Comparison of ENCODE assay signal across 22 mouse cellular contexts in the genomic region with DNA sequence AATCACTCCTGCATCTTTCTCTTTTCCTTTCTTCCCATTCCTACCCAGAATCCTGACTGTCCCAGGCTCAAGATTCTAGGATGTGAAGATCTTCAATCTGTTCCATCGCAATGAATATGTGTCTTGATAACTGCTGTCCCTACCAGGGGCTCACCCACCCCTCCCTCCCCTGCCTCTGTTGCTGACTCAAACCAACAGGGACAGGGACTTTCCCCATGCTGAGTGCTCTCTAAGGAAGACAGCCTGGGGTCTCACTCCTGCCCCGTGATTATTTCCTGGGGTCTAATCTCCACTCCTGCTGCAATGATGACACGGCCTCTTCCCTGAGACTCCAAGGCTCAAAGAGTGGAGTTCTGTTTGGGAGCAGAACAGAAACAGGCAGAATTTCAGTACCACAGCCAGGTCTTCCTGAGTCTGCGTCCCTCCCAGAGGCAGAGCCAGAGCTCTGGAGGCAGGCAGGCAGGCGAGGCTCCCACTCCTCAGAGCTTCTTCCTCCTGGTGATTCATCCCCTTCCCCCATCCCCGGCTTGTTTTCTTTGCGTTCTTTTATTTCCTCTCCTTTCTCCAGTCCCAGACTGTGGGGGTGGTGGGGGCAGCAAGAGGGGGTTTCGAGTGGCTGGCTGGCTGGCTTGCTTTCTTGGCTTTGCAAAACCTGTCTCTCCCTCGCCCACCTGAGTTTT. TPM values are rescaled to one million over a fixed set of nuclear protein-coding genes. Genes with fewer than 3 reads are reported as not detected.
A peak's percentile ranks its signal among the peaks of the same experiment; 100 is the strongest.
DNase-seq lines count a peak whose midpoint lies in the region; ATAC-seq lines count a peak whose summit lies in the region.
"Had no signal": no experiment of that assay in that cellular context is flagged by ENCODE, and none has a peak within 500 bp of the region (broad histone marks: within the 10 kb centered on the region; RNA-seq: fewer than 3 reads in every experiment).

No protein-coding gene starts in this region.

- no peaks in the 10 kb centered on the region for H3K36me3 ChIP-seq in hindbrain, embryonic 10.5 days
- H3K36me3 ChIP-seq in hindbrain, embryonic 12.5 days: no peaks in the 10 kb centered on the region
- H3K36me3 ChIP-seq in embryonic facial prominence, embryonic 13.5 days: no peaks in the 10 kb centered on the region
- H3K36me3 ChIP-seq: embryonic facial prominence, embryonic 15.5 days; midbrain, embryonic 13.5 days had no signal

- no peaks in the 10 kb centered on the region for H3K9me3 ChIP-seq in hindbrain, embryonic 10.5 days
- H3K9me3 ChIP-seq in hindbrain, embryonic 12.5 days (replicated peaks): no peaks in the 10 kb centered on the region
- H3K9me3 ChIP-seq in embryonic facial prominence, embryonic 13.5 days: no peaks in the 10 kb centered on the region
- H3K9me3 ChIP-seq: embryonic facial prominence, embryonic 15.5 days; forebrain, embryonic 13.5 days; midbrain, embryonic 13.5 days had no signal

- peaks cover 23% of the 10 kb centered on the region for H3K27me3 ChIP-seq in hindbrain, embryonic 10.5 days (ENCODE audit: insufficient read depth, poor library complexity, severe bottlenecking)
- no peaks in the 10 kb centered on the region for H3K27me3 ChIP-seq in hindbrain, embryonic 12.5 days
- H3K27me3 ChIP-seq in embryonic facial prominence, embryonic 13.5 days: 0 out of 2 replicates have a peak, but pooled peaks cover 7% of the 10 kb centered on the region
- H3K27me3 ChIP-seq: embryonic facial prominence, embryonic 15.5 days; forebrain, embryonic 13.5 days had no signal

- no peak overlapping the region for H3K9ac ChIP-seq in hindbrain, embryonic 12.5 days
- H3K9ac ChIP-seq in embryonic facial prominence, embryonic 13.5 days: 0 out of 2 replicates have a peak overlapping the region, but pooled peaks have one; percentile 32
- H3K9ac ChIP-seq: embryonic facial prominence, embryonic 15.5 days; forebrain, embryonic 13.5 days; midbrain, embryonic 13.5 days had no signal

- 0 out of 2 replicates have a peak overlapping the region, but pooled peaks have one; percentile 29 for H3K27ac ChIP-seq in hindbrain, embryonic 10.5 days
- no peak overlapping the region for H3K27ac ChIP-seq in hindbrain, embryonic 12.5 days
- no peak overlapping the region for H3K27ac ChIP-seq in embryonic facial prominence, embryonic 13.5 days
- H3K27ac ChIP-seq: embryonic facial prominence, embryonic 15.5 days; forebrain, embryonic 13.5 days; gastrocnemius, adult 2 months; midbrain, embryonic 13.5 days; stomach, postnatal 0 days had no signal

- H3K4me3 ChIP-seq in hindbrain, embryonic 10.5 days: no peak overlapping the region
- no peak overlapping the region for H3K4me3 ChIP-seq in hindbrain, embryonic 12.5 days
- no peak overlapping the region for H3K4me3 ChIP-seq in embryonic facial prominence, embryonic 13.5 days
- H3K4me3 ChIP-seq: embryonic facial prominence, embryonic 15.5 days; forebrain, embryonic 13.5 days; gastrocnemius, adult 2 months; midbrain, embryonic 13.5 days had no signal

- no peak overlapping the region for H3K4me2 ChIP-seq in hindbrain, embryonic 12.5 days (replicated peaks)
- no peak overlapping the region for H3K4me2 ChIP-seq in embryonic facial prominence, embryonic 13.5 days
- H3K4me2 ChIP-seq: embryonic facial prominence, embryonic 15.5 days; forebrain, embryonic 13.5 days; midbrain, embryonic 13.5 days had no signal

- no peak for ATAC-seq in hindbrain, embryonic 12.5 days (ENCODE audit: low FRiP score)
- ATAC-seq in embryonic facial prominence, embryonic 13.5 days (ENCODE audit: insufficient number of reproducible peaks, insufficient read depth, low FRiP score, low TSS enrichment, low read depth): no peak
- ATAC-seq: forebrain, embryonic 13.5 days; midbrain, embryonic 13.5 days had no signal

- H3K4me1 ChIP-seq in hindbrain, embryonic 10.5 days (replicated peaks): peaks cover 17% of the 10 kb centered on the region
- peaks cover 6% of the 10 kb centered on the region; the same call in 1 of the 2 replicates for H3K4me1 ChIP-seq in hindbrain, embryonic 12.5 days
- H3K4me1 ChIP-seq in embryonic facial prominence, embryonic 13.5 days: peaks cover 15% of the 10 kb centered on the region
- H3K4me1 ChIP-seq: forebrain, embryonic 13.5 days had no signal

- DNase-seq in hindbrain, embryonic 10.5 days (ENCODE audit: low spot score): no peak
- DNase-seq in 3T3-L1 (ENCODE audit: low read depth, low spot score): peak; percentile 39
- DNase-seq in CD4-positive, CD25-positive, alpha-beta regulatory T cell, adult 2 months (ENCODE audit: low read depth, low spot score): peak; percentile 45
- DNase-seq in adrenal gland, adult (ENCODE audit: inconsistent age in 2 of 2, low spot score in 1 of 2): no peak
- DNase-seq in lung, postnatal 25 days (ENCODE audit: low spot score): no peak
- DNase-seq in kidney, adult 8-10 months: no peak
- DNase-seq: cerebellum, adult 11-12 months; cerebellum, postnatal 36 days; gastrocnemius, adult 2 months; heart, adult 18-20 months; heart, postnatal 14 days; kidney, postnatal 10 days; layer of hippocampus, adult 9-11 months; lung, adult 2 months had no signal

- WGBS in hindbrain, embryonic 10.5 days: 23% methylated on average over 9 of the region's 9 CpGs
- WGBS in hindbrain, embryonic 12.5 days: 24% methylated on average over 9 of the region's 9 CpGs
- 17% methylated on average over 9 of the region's 9 CpGs for WGBS in embryonic facial prominence, embryonic 13.5 days

RNA-seq across cellular contexts. Expression of a gene that starts 7.4 kb away (rescaled TPM):
- polyA plus RNA-seq in hindbrain, embryonic 10.5 days (2016; fragmentation: Nextera tagmentation; extraction: Ambion mirVana): 0.13 and 0.30 TPM in 2 replicates
- 0.76 and 0.82 TPM in 2 replicates for polyA plus RNA-seq in hindbrain, embryonic 12.5 days (2016; fragmentation: Nextera tagmentation; extraction: Ambion mirVana)
- polyA plus RNA-seq in embryonic facial prominence, embryonic 13.5 days (2015; fragmentation: Nextera tagmentation; extraction: Ambion mirVana): 2.3 TPM in 2 replicates

RNA-seq across cellular contexts. Expression of a gene that starts 17.7 kb away (rescaled TPM):
- 0.32 and 1.2 TPM in 2 replicates for polyA plus RNA-seq in hindbrain, embryonic 10.5 days (2016; fragmentation: Nextera tagmentation; extraction: Ambion mirVana)
- polyA plus RNA-seq in hindbrain, embryonic 12.5 days (2016; fragmentation: Nextera tagmentation; extraction: Ambion mirVana): 2.4 and 2.5 TPM in 2 replicates
- 2.3 and 3.5 TPM in 2 replicates for polyA plus RNA-seq in embryonic facial prominence, embryonic 13.5 days (2015; fragmentation: Nextera tagmentation; extraction: Ambion mirVana)

RNA-seq across cellular contexts. Expression of a gene that starts 18.3 kb away (rescaled TPM):
- 0.66 and 1.2 TPM in 2 replicates for polyA plus RNA-seq in hindbrain, embryonic 10.5 days (2016; fragmentation: Nextera tagmentation; extraction: Ambion mirVana)
- polyA plus RNA-seq in hindbrain, embryonic 12.5 days (2016; fragmentation: Nextera tagmentation; extraction: Ambion mirVana): 0.52 and 0.53 TPM in 2 replicates
- polyA plus RNA-seq in embryonic facial prominence, embryonic 13.5 days (2015; fragmentation: Nextera tagmentation; extraction: Ambion mirVana): 0.13 and 0.28 TPM in 2 replicates

RNA-seq across cellular contexts. Expression of a gene that starts 33.1 kb away (rescaled TPM):
- 39.6 and 46.1 TPM in 2 replicates for polyA plus RNA-seq in hindbrain, embryonic 10.5 days (2016; fragmentation: Nextera tagmentation; extraction: Ambion mirVana)
- polyA plus RNA-seq in hindbrain, embryonic 12.5 days (2016; fragmentation: Nextera tagmentation; extraction: Ambion mirVana): 48.7 and 52.1 TPM in 2 replicates
- 9.0 TPM in 2 replicates for polyA plus RNA-seq in embryonic facial prominence, embryonic 13.5 days (2015; fragmentation: Nextera tagmentation; extraction: Ambion mirVana)

RNA-seq across cellular contexts. Expression of a gene that starts 38.1 kb away (rescaled TPM):
- not detected in 2 replicates for polyA plus RNA-seq in hindbrain, embryonic 10.5 days (2016; fragmentation: Nextera tagmentation; extraction: Ambion mirVana)
- polyA plus RNA-seq in hindbrain, embryonic 12.5 days (2016; fragmentation: Nextera tagmentation; extraction: Ambion mirVana): not detected in 2 replicates
- polyA plus RNA-seq in embryonic facial prominence, embryonic 13.5 days (2015; fragmentation: Nextera tagmentation; extraction: Ambion mirVana): 5.2 and 9.2 TPM in 2 replicates
- polyA plus RNA-seq: liver, adult 2 months; spleen, adult 2 months had no signal

Comparison
In these comparisons a context has a peak if more than half of its experiments do, and no peak if none do; other contexts are left out.
1. DNase-seq: peak in 3T3-L1 (single experiment) and CD4-positive, CD25-positive, alpha-beta regulatory T cell, adult 2 months (single experiment); none in hindbrain, embryonic 10.5 days (single experiment), adrenal gland, adult (0 of 2), lung, postnatal 25 days (single experiment) and kidney, adult 8-10 months (0 of 2).